Mouse (Mus musculus) heart, embryonic 15.5 days (tissue): ENCODE data around the gene Bphl. TPM values are rescaled to one million over a fixed set of nuclear protein-coding genes. Genes with fewer than 3 reads are reported as not detected.
"Not testable (repeated sequence)": the region's sequence is repeated elsewhere in the genome, so short reads cannot be mapped to it uniquely, and the experiment has no call there.

Source experiments
- ATAC-seq: fragments of 200-750 bp; cut with Nextera tagmentation; replicated peaks from 2 replicates; pipeline ENCODE4 v1.8.0; 2017; ENCODE audit warnings: low read depth, moderate TSS enrichment; ENCODE audit not compliant: insufficient number of reproducible peaks, insufficient read depth, low FRiP score
- H3K27ac ChIP-seq: fragments of 300-500 bp; sonication (generic); 2 replicates; pipeline ENCODE4 v1.5.1; 2015; ENCODE audit warnings: mild to moderate bottlenecking, inconsistent platforms
- H3K27me3 ChIP-seq: fragments of 300-500 bp; sonication (generic); 2 replicates; pipeline ENCODE4 v1.6.1; 2015; ENCODE audit warnings: inconsistent platforms
- H3K36me3 ChIP-seq: fragments of 300-500 bp; sonication (generic); 2 replicates; pipeline ENCODE4 v1.6.1; 2015; ENCODE audit warnings: mild to moderate bottlenecking, inconsistent platforms
- H3K4me1 ChIP-seq: fragments of 300-500 bp; sonication (generic); replicated peaks from 2 replicates; pipeline ENCODE4 v1.6.1; 2015; ENCODE audit warnings: inconsistent platforms
- H3K4me2 ChIP-seq: fragments of 300-500 bp; sonication (generic); 2 replicates; pipeline ENCODE4 v1.6.1; 2015; ENCODE audit warnings: inconsistent platforms, mild to moderate bottlenecking, moderate library complexity
- H3K4me3 ChIP-seq: fragments of 300-500 bp; sonication (generic); 2 replicates; pipeline ENCODE4 v1.5.1; 2015; ENCODE audit warnings: mild to moderate bottlenecking, inconsistent platforms
- H3K9ac ChIP-seq: fragments of 300-500 bp; sonication (generic); 2 replicates; pipeline ENCODE4 v1.6.1; 2015; ENCODE audit warnings: mild to moderate bottlenecking, inconsistent platforms
- H3K9me3 ChIP-seq: fragments of 300-500 bp; sonication (generic); replicated peaks from 2 replicates; pipeline ENCODE4 v1.6.1; 2016; ENCODE audit warnings: inconsistent platforms
- WGBS: fragments of 180-500 bp; shearing (Covaris S2); methylation state at CpG from one replicate; pipeline ENCODE4 v1.1.7; 2015; ENCODE audit warnings: mixed read lengths; 5-methylcytosine and 5-hydroxymethylcytosine counted together
- polyA plus RNA-seq: library from polyadenylated mRNA; unstranded; fragments of >200 nt; fragmentation: Nextera tagmentation; extraction: Ambion mirVana; gene quantifications from 2 replicates; pipeline ENCODE4 v1.2.1, GENCODE M21; 2015

Gene Bphl
- polyA plus RNA-seq, 1 experiment from 2014 or later = 51.8 TPM

GRCm38 (mm10) chr13:34076561-34077491 lies 39.4 kb downstream of the Bphl start:
- no peaks in the 10 kb centered on the region for H3K9me3 ChIP-seq
- H3K9ac ChIP-seq = peak overlapping the region; percentile 75
- WGBS = 45% methylated on average over 20 of the region's 20 CpGs
- H3K4me1 ChIP-seq = peaks cover 17% of the 10 kb centered on the region
- H3K36me3 ChIP-seq = peaks cover 11% of the 10 kb centered on the region; the same call in 1 of the 2 replicates
- H3K27me3 ChIP-seq = no peaks in the 10 kb centered on the region
- H3K4me2 ChIP-seq = peak overlapping the region; percentile 94
- no peak for ATAC-seq
- peak overlapping the region; percentile 72 for H3K4me3 ChIP-seq
- no peak overlapping the region for H3K27ac ChIP-seq

GRCm38 (mm10) chr13:34077492-34078271 lies 40.3 kb downstream of the Bphl start, which contains the start of gene Tubb2a:
TSS of gene Tubb2a (minus strand) at chr13:34078007.
- Histone ChIP-seq H3K36me3 (peaks cover 11% of the 10 kb centered on the region; the same call in 1 of the 2 replicates), H3K27ac (peak within 1 kb of the TSS; percentile 68), H3K9ac (peak within 1 kb of the TSS; percentile 75), H3K4me3 (peak within 1 kb of the TSS; percentile 72), H3K4me1 (peaks cover 17% of the 10 kb centered on the region), H3K9me3 (no peaks in the 10 kb centered on the region), H3K27me3 (no peaks in the 10 kb centered on the region), H3K4me2 (peak within 1 kb of the TSS; percentile 94)
- ATAC-seq = peak; percentile 92
- under 1% methylated on average over 41 of the region's 45 CpGs for WGBS

GRCm38 (mm10) chr13:34078500-34079280 lies 41.3 kb downstream of the Bphl start:
- H3K9ac ChIP-seq = 0 out of 2 replicates have a peak overlapping the region, but pooled peaks have one; percentile 75
- 0 out of 2 replicates have a peak, but pooled peaks have one; percentile 8 for ATAC-seq
- H3K9me3 ChIP-seq = no peaks in the 10 kb centered on the region
- H3K36me3 ChIP-seq = peaks cover 7% of the 10 kb centered on the region; the same call in 1 of the 2 replicates
- peak overlapping the region; percentile 72 for H3K4me3 ChIP-seq
- WGBS = 37% methylated on average over 16 of the region's 16 CpGs
- H3K27me3 ChIP-seq = no peaks in the 10 kb centered on the region
- peaks cover 17% of the 10 kb centered on the region for H3K4me1 ChIP-seq
- no peak overlapping the region for H3K27ac ChIP-seq
- peak overlapping the region; percentile 94 for H3K4me2 ChIP-seq

- Histone ChIP-seq H3K4me3 (no peak overlapping the region), H3K4me1 (peaks cover 17% of the 10 kb centered on the region), H3K9me3 (no peaks in the 10 kb centered on the region), H3K27me3 (no peaks in the 10 kb centered on the region), H3K9ac (no peak overlapping the region), H3K36me3 (peaks cover 6% of the 10 kb centered on the region; the same call in 1 of the 2 replicates), H3K27ac (no peak overlapping the region), H3K4me2 (no peak overlapping the region)
- 79% methylated on average over 3 of the region's 3 CpGs for WGBS
- no peak for ATAC-seq
Measured at GRCm38 (mm10) chr13:34079801-34080200, 42.4 kb downstream of the Bphl start.

GRCm38 (mm10) chr13:34081926-34082325 lies 44.5 kb downstream of the Bphl start:
- H3K4me1 ChIP-seq = peaks cover 15% of the 10 kb centered on the region
- H3K4me3 ChIP-seq = no peak overlapping the region
- no peak overlapping the region for H3K27ac ChIP-seq
- 76% methylated on average over 4 of the region's 4 CpGs for WGBS
- H3K4me2 ChIP-seq = no peak overlapping the region
- no peaks in the 10 kb centered on the region for H3K27me3 ChIP-seq
- H3K36me3 ChIP-seq = no peaks in the 10 kb centered on the region
- no peak for ATAC-seq
- H3K9ac ChIP-seq = no peak overlapping the region
- H3K9me3 ChIP-seq = no peaks in the 10 kb centered on the region

GRCm38 (mm10) chr13:34084026-34084750 lies 46.8 kb downstream of the Bphl start:
- no peaks in the 10 kb centered on the region for H3K9me3 ChIP-seq
- ATAC-seq = no peak
- H3K27ac ChIP-seq = peak overlapping the region; percentile 8; the same call in 1 of the 2 replicates
- no peaks in the 10 kb centered on the region for H3K27me3 ChIP-seq
- no peak overlapping the region for H3K4me3 ChIP-seq
- no peaks in the 10 kb centered on the region for H3K36me3 ChIP-seq
- peaks cover 15% of the 10 kb centered on the region for H3K4me1 ChIP-seq
- no peak overlapping the region for H3K9ac ChIP-seq
- 52% methylated on average over 9 of the region's 9 CpGs for WGBS
- H3K4me2 ChIP-seq = no peak overlapping the region

- Histone ChIP-seq H3K4me3 (no peak overlapping the region), H3K9me3 (no peaks in the 10 kb centered on the region), H3K27ac (no peak overlapping the region), H3K36me3 (no peaks in the 10 kb centered on the region), H3K4me2 (no peak overlapping the region), H3K9ac (no peak overlapping the region), H3K4me1 (peaks cover 15% of the 10 kb centered on the region), H3K27me3 (no peaks in the 10 kb centered on the region)
- no peak; the same call in 1 of the 2 replicates for ATAC-seq
- 26% methylated on average over 7 of the region's 7 CpGs for WGBS
Measured at GRCm38 (mm10) chr13:34087052-34087812, 49.8 kb downstream of the Bphl start.

- not testable (repeated sequence) for H3K4me2 ChIP-seq, H3K9me3 ChIP-seq, H3K36me3 ChIP-seq, H3K4me3 ChIP-seq, H3K27me3 ChIP-seq, H3K9ac ChIP-seq, H3K27ac ChIP-seq
- 0 out of 2 replicates have a peak, but pooled peaks have one; percentile 22 for ATAC-seq
- H3K4me1 ChIP-seq = peaks cover 15% of the 10 kb centered on the region
- 54% methylated on average over 5 of the region's 5 CpGs for WGBS
Measured at GRCm38 (mm10) chr13:34088201-34088649, 50.8 kb downstream of the Bphl start.

GRCm38 (mm10) chr13:34088871-34089288 lies 51.5 kb downstream of the Bphl start:
- peaks cover 15% of the 10 kb centered on the region for H3K4me1 ChIP-seq
- no peak overlapping the region for H3K4me3 ChIP-seq
- no peak overlapping the region for H3K27ac ChIP-seq
- H3K27me3 ChIP-seq = no peaks in the 10 kb centered on the region
- H3K36me3 ChIP-seq = no peaks in the 10 kb centered on the region
- no peak overlapping the region for H3K4me2 ChIP-seq
- no peak for ATAC-seq
- 57% methylated on average over 7 of the region's 7 CpGs for WGBS
- H3K9ac ChIP-seq = no peak overlapping the region
- H3K9me3 ChIP-seq = no peaks in the 10 kb centered on the region
